Mouse (Mus musculus) heart, adult 18-20 months (tissue): ENCODE measurements around the gene Kcnip3. TPM values are rescaled to one million over a fixed set of nuclear protein-coding genes. Genes with fewer than 3 reads are reported as not detected.

Source experiments
- total RNA-seq, 2 experiments: library from RNA; stranded (reverse); gene quantifications; 2 replicates each; pipeline ENCODE4 v1.2.3; 2021

Gene Kcnip3
- total RNA-seq, 2 experiments from 2014 or later = 1.5 to 1.8 TPM

Other genes with a start within 250 kb of the Kcnip3 start
- gene Dusp2, start 185.9 kb downstream of the Kcnip3 start, total RNA-seq = 1 to 10 TPM in 1 of 2 experiments, under 1 TPM in 1; 0.57 to 2.0 TPM
- not detected for gene Astl, start 183.5 kb downstream of the Kcnip3 start, total RNA-seq
- under 1 TPM; 0.72 to 0.77 TPM for gene Adra2b, start 158.9 kb downstream of the Kcnip3 start, total RNA-seq
- not detected for gene Gpat2, start 96.9 kb downstream of the Kcnip3 start, total RNA-seq
- gene Fahd2a, start 77.5 kb downstream of the Kcnip3 start, total RNA-seq = 10 to 100 TPM; 48.1 to 52.5 TPM
- gene Prom2, start 19.4 kb upstream of the Kcnip3 start, total RNA-seq = under 1 TPM; 0.12 to 0.21 TPM
- gene Zfp661, start 65.0 kb upstream of the Kcnip3 start, total RNA-seq = 1 to 10 TPM; 1.8 to 2.2 TPM
- gene Mrps5, start 65.1 kb upstream of the Kcnip3 start, total RNA-seq = 10 to 100 TPM; 78.3 to 93.4 TPM
- gene Mal, start 134.6 kb upstream of the Kcnip3 start, total RNA-seq = 10 to 100 TPM; 15.6 to 19.0 TPM
- 1 to 10 TPM; 6.7 to 7.0 TPM for gene Mall, start 207.8 kb upstream of the Kcnip3 start, total RNA-seq